Mouse (Mus musculus) lung, adult 18-20 months (tissue): ENCODE measurements around the gene Tspan32.

Experiments
- DNase-seq, 2 experiments: peaks; one replicate each; pipeline ENCODE4 v3.0.0; 2022; ENCODE audit warnings: mixed read lengths in 2 of 2

Tspan32 gene

GRCm38 (mm10) chr7:143033581-143033980 is 28.7 kb downstream of the Tspan32 start:
- DNase-seq, result peak in 1 of 2 experiments; percentile 39

- DNase-seq, result no peak
Observed at GRCm38 (mm10) chr7:143034112-143034511, 29.3 kb downstream of the Tspan32 start.

- DNase-seq, result no peak
Observed at GRCm38 (mm10) chr7:143034519-143035450, 29.9 kb downstream of the Tspan32 start.

- no peak for DNase-seq
Observed at GRCm38 (mm10) chr7:143036787-143037186, 31.9 kb downstream of the Tspan32 start.

- no peak for DNase-seq
Observed at GRCm38 (mm10) chr7:143037306-143037705, 32.5 kb downstream of the Tspan32 start.

GRCm38 (mm10) chr7:143038174-143038931 is 33.5 kb downstream of the Tspan32 start:
- DNase-seq, result no peak

- DNase-seq, result no peak
Observed at GRCm38 (mm10) chr7:143040561-143040960, 35.7 kb downstream of the Tspan32 start.

- DNase-seq, result no peak
Observed at GRCm38 (mm10) chr7:143041138-143041822, 36.4 kb downstream of the Tspan32 start.

- DNase-seq, result peak; percentile 69 to 72
Observed at GRCm38 (mm10) chr7:143042089-143042488, 37.2 kb downstream of the Tspan32 start.

- DNase-seq, result no peak
Observed at GRCm38 (mm10) chr7:143042897-143043300, 38.1 kb downstream of the Tspan32 start.

- DNase-seq, result no peak
Observed at GRCm38 (mm10) chr7:143044049-143044825, 39.4 kb downstream of the Tspan32 start.

GRCm38 (mm10) chr7:143044826-143045206 is 40.0 kb downstream of the Tspan32 start:
- no peak for DNase-seq

GRCm38 (mm10) chr7:143046358-143046757 is 41.5 kb downstream of the Tspan32 start:
- no peak for DNase-seq

- DNase-seq, result no peak
Observed at GRCm38 (mm10) chr7:143049331-143049730, 44.5 kb downstream of the Tspan32 start.

GRCm38 (mm10) chr7:143049841-143050816 is 45.3 kb downstream of the Tspan32 start:
- peak in 1 of 2 experiments; percentile 62 for DNase-seq

GRCm38 (mm10) chr7:143051316-143051715 is 46.5 kb downstream of the Tspan32 start:
- DNase-seq, result no peak

- peak; percentile 83 to 85 for DNase-seq
Observed at GRCm38 (mm10) chr7:143052626-143053007, 47.8 kb downstream of the Tspan32 start, which contains the start of gene Cd81. Gene Cd81, plus strand, starts transcription at chr7:143052739.

GRCm38 (mm10) chr7:143053008-143053899 is 48.4 kb downstream of the Tspan32 start:
- DNase-seq, result peak; percentile 63 to 64

- peak in 1 of 2 experiments; percentile 19 for DNase-seq
Observed at GRCm38 (mm10) chr7:143053961-143054611, 49.2 kb downstream of the Tspan32 start.
